Mouse (Mus musculus): ENCODE results near the gene Gm10665. TPM values are rescaled to one million over a fixed set of nuclear protein-coding genes. Genes with fewer than 3 reads are reported as not detected.
"Not testable (repeated sequence)": the region's sequence is repeated elsewhere in the genome, so short reads cannot be mapped to it uniquely, and the experiment has no call there.

Gene Gm10665
- polyA plus RNA-seq (2014; fragmentation: Nextera tagmentation; extraction: Ambion mirVana), result not detected in 2 replicates

DNA sequence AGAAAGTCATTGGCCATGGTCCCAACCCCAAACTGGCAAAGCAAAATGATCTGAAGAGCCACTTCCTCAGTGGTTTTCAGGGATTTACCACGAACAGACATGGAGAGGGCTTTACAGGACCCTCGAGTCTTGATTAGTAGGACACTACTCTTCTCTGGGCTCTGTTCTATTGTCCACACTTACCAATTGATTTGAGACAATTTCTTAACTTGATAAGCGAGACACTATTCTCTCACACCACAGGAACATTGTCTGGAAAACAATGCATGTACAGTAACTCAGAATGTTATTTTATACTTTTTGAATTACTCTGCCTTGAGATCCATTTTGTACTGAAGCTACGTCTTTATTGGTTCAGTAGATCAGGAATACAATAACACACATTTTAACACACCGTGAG, at the start of gene Gm10665:
Gene Gm10665, minus strand, starts transcription at position 101 of the 400 bp plus-strand sequence.
- not testable (repeated sequence) for H3K9ac ChIP-seq (replicated peaks; ENCODE audit: low read depth, low read length); H3K4me2 ChIP-seq (ENCODE audit: low read depth, low read length); H3K27me3 ChIP-seq (ENCODE audit: control insufficient read depth, insufficient read depth, low read length); H3K4me1 ChIP-seq (ENCODE audit: control insufficient read depth, insufficient read depth, low read length); H3K9me3 ChIP-seq (ENCODE audit: control insufficient read depth, low read length); H3K27ac ChIP-seq (ENCODE audit: low read depth, low read length); ATAC-seq (ENCODE audit: low read depth); H3K36me3 ChIP-seq (ENCODE audit: control insufficient read depth, insufficient read depth, low read length); H3K4me3 ChIP-seq (ENCODE audit: low read depth, low read length)
- WGBS, result no CpG with 5 or more reads among the region's 5 CpGs

DNA sequence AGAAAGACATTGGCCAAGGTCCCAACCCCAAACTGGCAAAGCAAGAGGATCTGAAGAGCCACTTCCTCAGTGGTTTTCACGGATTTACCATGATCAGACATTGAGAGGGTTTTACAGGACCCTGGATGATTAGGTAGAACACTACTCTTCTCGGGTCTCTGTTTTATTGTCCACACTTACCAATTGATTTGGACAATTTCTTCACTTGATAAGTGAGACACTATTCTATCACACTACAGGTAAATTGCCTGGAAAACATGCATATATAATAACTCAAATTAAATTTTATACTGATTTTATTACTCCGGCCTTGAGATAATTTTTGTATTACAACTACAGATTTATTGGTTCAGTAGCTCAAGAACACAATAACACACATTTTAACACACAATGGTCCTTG, 35.7 kb upstream of the Gm10665 start, which contains the start of gene Vmn1r151:
Gene Vmn1r151, minus strand, starts transcription at position 101 of the 400 bp plus-strand sequence.
- H3K9me3 ChIP-seq (ENCODE audit: control insufficient read depth, low read length); ATAC-seq (ENCODE audit: low read depth); H3K9ac ChIP-seq (replicated peaks; ENCODE audit: low read depth, low read length); H3K4me1 ChIP-seq (ENCODE audit: control insufficient read depth, insufficient read depth, low read length); H3K4me3 ChIP-seq (ENCODE audit: low read depth, low read length); H3K27me3 ChIP-seq (ENCODE audit: control insufficient read depth, insufficient read depth, low read length); H3K36me3 ChIP-seq (ENCODE audit: control insufficient read depth, insufficient read depth, low read length); H3K27ac ChIP-seq (ENCODE audit: low read depth, low read length); H3K4me2 ChIP-seq (ENCODE audit: low read depth, low read length): not testable (repeated sequence)
- WGBS, result 52% methylated on average over 1 of the region's 3 CpGs

DNA sequence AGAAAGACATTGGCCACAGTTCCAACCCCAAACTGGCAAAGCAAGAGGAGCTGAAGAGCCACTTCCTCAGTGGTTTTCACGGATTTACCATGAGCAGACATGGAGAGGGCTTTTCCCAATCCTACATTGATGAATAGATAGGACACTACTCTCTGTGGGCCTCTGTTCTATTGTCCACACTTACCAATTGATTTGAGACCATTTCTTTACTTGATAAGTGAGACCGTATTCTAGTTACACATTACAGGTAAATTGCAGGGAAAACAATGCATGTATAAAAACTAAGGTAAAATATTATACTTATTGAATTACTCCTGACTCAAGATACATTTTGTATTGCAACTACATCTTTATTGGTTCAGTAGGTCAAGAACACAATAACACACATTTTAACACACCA, 25.7 kb downstream of the Gm10665 start, which contains the start of gene Vmn1r149:
Gene Vmn1r149, minus strand, starts transcription at position 101 of the 400 bp plus-strand sequence.
- H3K27me3 ChIP-seq (ENCODE audit: control insufficient read depth, insufficient read depth, low read length); H3K36me3 ChIP-seq (ENCODE audit: control insufficient read depth, insufficient read depth, low read length); H3K4me3 ChIP-seq (ENCODE audit: low read depth, low read length); H3K27ac ChIP-seq (ENCODE audit: low read depth, low read length); H3K4me1 ChIP-seq (ENCODE audit: control insufficient read depth, insufficient read depth, low read length); H3K9me3 ChIP-seq (ENCODE audit: control insufficient read depth, low read length); H3K9ac ChIP-seq (replicated peaks; ENCODE audit: low read depth, low read length); ATAC-seq (ENCODE audit: low read depth); H3K4me2 ChIP-seq (ENCODE audit: low read depth, low read length): not testable (repeated sequence)
- no CpG with 5 or more reads among the region's 2 CpGs for WGBS

DNA sequence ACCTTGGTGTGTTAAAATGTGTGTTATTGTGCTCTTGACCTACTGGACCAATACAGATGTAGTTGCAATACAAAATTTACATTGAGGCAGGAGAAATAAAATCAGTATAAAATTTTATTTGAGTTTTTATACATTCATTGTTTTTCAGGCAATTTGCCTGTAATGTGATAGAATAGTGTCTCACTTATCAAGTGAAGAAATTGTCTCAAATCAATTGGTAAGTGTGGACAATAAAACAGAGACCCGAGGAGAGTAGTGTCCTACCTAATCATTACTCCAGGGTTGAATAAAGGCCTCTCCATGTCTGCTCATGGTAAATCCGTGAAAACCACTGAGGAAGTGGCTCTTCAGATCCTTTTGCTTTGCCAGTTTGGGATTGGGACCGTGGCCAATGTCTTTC, 50.6 kb downstream of the Gm10665 start, which contains the start of gene Vmn1r148:
Gene Vmn1r148, plus strand, starts transcription at position 301 of the 400 bp plus-strand sequence.
- H3K9me3 ChIP-seq (ENCODE audit: control insufficient read depth, low read length); H3K27me3 ChIP-seq (ENCODE audit: control insufficient read depth, insufficient read depth, low read length); H3K27ac ChIP-seq (ENCODE audit: low read depth, low read length); H3K36me3 ChIP-seq (ENCODE audit: control insufficient read depth, insufficient read depth, low read length); H3K4me2 ChIP-seq (ENCODE audit: low read depth, low read length); ATAC-seq (ENCODE audit: low read depth); H3K4me1 ChIP-seq (ENCODE audit: control insufficient read depth, insufficient read depth, low read length); H3K9ac ChIP-seq (replicated peaks; ENCODE audit: low read depth, low read length); H3K4me3 ChIP-seq (ENCODE audit: low read depth, low read length): not testable (repeated sequence)
- WGBS, result no CpG with 5 or more reads among the region's 3 CpGs

Other genes with a start within 250 kb of the Gm10665 start
- gene Gm8453, start 234.6 kb downstream of the Gm10665 start, polyA plus RNA-seq (2014; fragmentation: Nextera tagmentation; extraction: Ambion mirVana), result not detected in 2 replicates
- not detected in 2 replicates for gene Gm4187, start 134.4 kb downstream of the Gm10665 start, polyA plus RNA-seq (2014; fragmentation: Nextera tagmentation; extraction: Ambion mirVana)
- not detected in 2 replicates for gene Gm8660, start 93.0 kb downstream of the Gm10665 start, polyA plus RNA-seq (2014; fragmentation: Nextera tagmentation; extraction: Ambion mirVana)
- gene Vmn1r148, start 50.5 kb downstream of the Gm10665 start, polyA plus RNA-seq (2014; fragmentation: Nextera tagmentation; extraction: Ambion mirVana), result not detected in 2 replicates
- not detected in 2 replicates for gene Vmn1r149, start 25.8 kb downstream of the Gm10665 start, polyA plus RNA-seq (2014; fragmentation: Nextera tagmentation; extraction: Ambion mirVana)
- gene Vmn1r151, start 35.6 kb upstream of the Gm10665 start, polyA plus RNA-seq (2014; fragmentation: Nextera tagmentation; extraction: Ambion mirVana), result not detected in 2 replicates
- not detected in 2 replicates for gene Vmn1r152, start 58.9 kb upstream of the Gm10665 start, polyA plus RNA-seq (2014; fragmentation: Nextera tagmentation; extraction: Ambion mirVana)
- not detected in 2 replicates for gene Gm8677, start 70.8 kb upstream of the Gm10665 start, polyA plus RNA-seq (2014; fragmentation: Nextera tagmentation; extraction: Ambion mirVana)
- gene Gm4201, start 101.3 kb upstream of the Gm10665 start, polyA plus RNA-seq (2014; fragmentation: Nextera tagmentation; extraction: Ambion mirVana), result not detected in 2 replicates
- gene Gm4565, start 124.1 kb upstream of the Gm10665 start, polyA plus RNA-seq (2014; fragmentation: Nextera tagmentation; extraction: Ambion mirVana), result not detected in 2 replicates
- gene Vmn1r155, start 193.9 kb upstream of the Gm10665 start, polyA plus RNA-seq (2014; fragmentation: Nextera tagmentation; extraction: Ambion mirVana), result not detected in 2 replicates
- not detected in 2 replicates for gene Gm8693, start 228.2 kb upstream of the Gm10665 start, polyA plus RNA-seq (2014; fragmentation: Nextera tagmentation; extraction: Ambion mirVana)

Measured in neural tube, embryonic 14.5 days (tissue).